Mouse (Mus musculus) heart, postnatal 14 days (tissue): ENCODE data around the gene Itpkb. TPM values are rescaled to one million over a fixed set of nuclear protein-coding genes. Genes with fewer than 3 reads are reported as not detected.

ENCODE experiments used
- DNase-seq, 2 experiments: peaks; one replicate each; pipeline ENCODE4 v3.0.0; 2021 to 2022
- intact Hi-C: fragments of 180-260 bp; cut with DNase I; formaldehyde crosslinking; loops from one replicate; pipeline ENCODE4 v1.15.1; 2025
- total RNA-seq, 2 experiments: library from RNA; stranded (reverse); gene quantifications; 2 replicates each; pipeline ENCODE4 v1.2.3; 2021

Itpkb gene
- total RNA-seq, 2 experiments from 2014 or later: 76.8 to 79.6 TPM

- intact Hi-C loops: loop anchor here (2.0 kb wide), 1 partner anchor 161 kb away; no protein-coding TSS in a partner anchor
- DNase-seq: peak; percentile 71 to 83
These were observed 97.9 kb downstream of the Itpkb start for GRCm38 (mm10) chr1:180428101-180428712.

- DNase-seq: no peak
- intact Hi-C loops: loop anchor here (2.0 kb wide), 1 partner anchor 162 kb away; no protein-coding TSS in a partner anchor
These were observed 98.6 kb downstream of the Itpkb start for GRCm38 (mm10) chr1:180428871-180429270.

- DNase-seq: no peak
- intact Hi-C loops: loop anchor here (2.0 kb wide), 1 partner anchor 163 kb away; no protein-coding TSS in a partner anchor
These were observed 99.5 kb downstream of the Itpkb start for GRCm38 (mm10) chr1:180429819-180430218.

- intact Hi-C loops: no loop called here
- DNase-seq: no peak
These were observed 101.5 kb downstream of the Itpkb start for GRCm38 (mm10) chr1:180431833-180432232.

- DNase-seq: no peak
- intact Hi-C loops: no loop called here
These were observed 102.8 kb downstream of the Itpkb start for GRCm38 (mm10) chr1:180433098-180433538.

GRCm38 (mm10) chr1:180433796-180434566 lies 103.7 kb downstream of the Itpkb start:
- peak; percentile 63 to 72 for DNase-seq
- intact Hi-C loops: loop anchor here (1.0 to 2.0 kb wide), 3 partner anchors 49 to 331 kb away; partner anchors contain the start of gene Stum

GRCm38 (mm10) chr1:180434925-180435324 lies 104.6 kb downstream of the Itpkb start:
- DNase-seq: no peak
- intact Hi-C loops: loop anchor here (1.0 to 2.0 kb wide), 3 partner anchors 48 to 330 kb away; partner anchors contain the start of gene Stum

- intact Hi-C loops: no loop called here
- DNase-seq: no peak
These were observed 109.2 kb downstream of the Itpkb start for GRCm38 (mm10) chr1:180439496-180439895.

DNA sequence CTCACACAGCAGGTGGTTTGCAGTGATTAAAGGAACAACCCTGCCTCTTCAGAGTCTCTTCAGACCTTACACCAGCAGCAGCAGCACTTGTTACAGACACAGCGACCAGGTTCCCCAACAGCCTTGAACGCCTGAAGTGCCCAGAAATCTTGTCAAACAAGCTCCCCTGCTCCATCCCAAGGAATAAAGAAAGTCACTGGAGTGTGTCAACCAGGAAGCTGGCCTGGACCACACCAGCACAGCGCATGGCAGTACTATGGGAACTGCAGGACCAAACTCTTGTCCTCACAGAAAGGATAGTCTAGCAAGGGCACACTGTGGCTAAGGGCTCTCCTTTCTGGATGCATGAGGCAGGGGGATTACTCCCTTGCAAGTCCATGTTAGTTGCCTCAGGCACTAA lies 114.1 kb downstream of the Itpkb start:
- intact Hi-C loops: no loop called here

DNA sequence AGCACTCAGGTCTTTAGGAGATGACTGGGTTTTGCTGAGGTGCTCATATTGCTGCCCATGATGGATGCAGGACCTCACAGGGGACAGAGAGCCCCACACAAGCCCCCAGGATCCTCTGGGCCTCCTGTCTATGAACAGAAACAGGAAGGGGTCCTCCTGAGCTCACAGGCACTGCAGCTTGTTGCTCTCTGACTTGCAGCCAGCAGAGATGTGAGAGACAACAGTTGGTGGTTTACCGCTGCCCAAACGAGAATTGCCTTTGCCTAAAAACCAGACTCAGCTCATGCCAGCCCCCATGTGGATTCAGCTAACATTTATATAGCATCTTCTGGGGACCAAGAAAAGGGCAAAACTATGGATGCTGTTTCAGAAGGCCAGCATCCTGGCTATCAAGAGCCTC lies 119.4 kb downstream of the Itpkb start:
- intact Hi-C loops: no loop called here
- DNase-seq: no peak

More for the DNA sequence above, 114.1 kb downstream of the Itpkb start:
- DNase-seq: no peak

DNA sequence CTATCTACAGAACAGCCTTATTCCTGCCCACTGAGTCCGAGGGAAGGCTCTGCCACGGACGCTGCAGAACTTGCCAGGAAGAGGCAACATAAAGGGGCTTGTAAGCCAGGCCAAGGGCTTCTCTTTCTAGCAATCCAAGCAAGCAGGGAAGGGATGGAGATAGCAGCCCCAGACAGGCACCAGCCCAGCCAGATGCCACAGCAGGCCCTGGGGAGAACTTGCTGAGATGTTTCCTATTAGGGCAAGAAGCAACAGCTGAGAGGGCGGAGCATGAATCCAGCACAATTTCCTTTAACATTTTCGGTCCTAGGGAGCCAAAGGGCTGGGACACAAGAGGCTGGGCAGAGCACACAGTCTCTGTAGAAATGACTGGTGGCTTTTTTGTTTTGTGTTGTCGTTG lies 128.0 kb downstream of the Itpkb start:
- peak; percentile 18 to 25 for DNase-seq
- intact Hi-C loops: no loop called here

GRCm38 (mm10) chr1:180458680-180459079 lies 128.4 kb downstream of the Itpkb start:
- intact Hi-C loops: no loop called here
- DNase-seq: peak; percentile 8 to 16

DNA sequence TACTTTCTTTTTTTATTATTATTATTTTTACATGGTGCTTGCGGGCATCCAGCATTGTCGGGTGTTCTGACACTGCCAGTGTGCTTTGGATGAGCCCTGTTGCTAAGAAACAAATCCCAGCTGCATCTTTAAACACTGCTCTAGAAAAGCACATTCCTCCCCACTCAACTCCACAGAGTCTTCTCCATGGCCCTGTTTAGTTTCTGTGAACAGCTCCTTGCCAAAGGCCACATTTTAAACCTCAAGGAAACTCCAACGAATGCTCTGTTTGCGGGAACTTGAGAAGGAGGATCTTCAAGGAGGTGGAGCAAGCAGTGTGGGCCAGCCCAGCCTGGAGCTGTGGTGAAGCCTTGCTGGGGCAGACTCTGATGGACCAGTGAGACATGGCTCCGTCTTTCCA lies 130.4 kb downstream of the Itpkb start:
- intact Hi-C loops: no loop called here
- no peak for DNase-seq

DNA sequence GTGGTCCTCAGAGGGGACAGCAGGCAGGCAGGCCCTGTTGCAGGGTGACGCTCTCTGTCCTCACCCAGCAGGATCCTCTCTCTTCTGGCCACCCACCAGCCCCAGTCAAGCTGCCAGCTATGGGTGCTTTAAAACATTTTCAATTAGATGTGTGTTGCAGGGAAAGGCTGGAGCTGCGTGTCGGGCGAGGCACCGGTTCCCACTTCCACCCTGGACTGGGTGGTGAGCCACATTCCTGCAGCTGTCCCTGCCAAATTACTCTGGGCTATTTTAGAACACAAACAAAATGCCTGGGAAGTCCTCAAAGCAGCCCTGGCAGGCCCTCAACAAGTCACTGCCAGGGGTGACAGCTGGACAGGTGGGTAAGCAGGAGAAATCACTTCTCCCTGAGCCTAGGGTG lies 132.1 kb downstream of the Itpkb start:
- peak; percentile 42 to 67 for DNase-seq
- intact Hi-C loops: no loop called here

DNA sequence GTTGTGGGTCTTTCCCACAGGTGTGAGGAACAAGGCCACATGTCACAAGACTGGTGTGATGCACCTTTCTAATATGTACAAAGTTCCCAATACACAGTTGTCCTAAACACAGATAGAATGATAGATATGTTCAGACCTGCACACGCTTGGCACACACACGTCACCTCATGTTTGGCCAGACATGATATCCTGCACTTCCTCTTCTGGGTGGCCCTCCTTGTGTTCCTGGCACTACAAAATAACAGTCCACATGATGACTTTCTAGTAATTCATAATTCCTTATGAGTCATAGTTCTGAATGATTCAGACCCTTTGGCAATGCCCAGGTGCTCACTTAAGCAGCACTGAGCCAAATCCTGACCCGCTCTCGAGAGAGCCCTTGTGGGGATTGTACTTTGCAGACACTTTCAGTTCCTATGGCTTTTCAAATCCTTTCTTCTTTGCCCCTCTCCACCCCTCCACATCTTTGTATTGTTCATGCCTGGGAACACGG lies 132.7 kb downstream of the Itpkb start:
- intact Hi-C loops: no loop called here
- DNase-seq: no peak

DNA sequence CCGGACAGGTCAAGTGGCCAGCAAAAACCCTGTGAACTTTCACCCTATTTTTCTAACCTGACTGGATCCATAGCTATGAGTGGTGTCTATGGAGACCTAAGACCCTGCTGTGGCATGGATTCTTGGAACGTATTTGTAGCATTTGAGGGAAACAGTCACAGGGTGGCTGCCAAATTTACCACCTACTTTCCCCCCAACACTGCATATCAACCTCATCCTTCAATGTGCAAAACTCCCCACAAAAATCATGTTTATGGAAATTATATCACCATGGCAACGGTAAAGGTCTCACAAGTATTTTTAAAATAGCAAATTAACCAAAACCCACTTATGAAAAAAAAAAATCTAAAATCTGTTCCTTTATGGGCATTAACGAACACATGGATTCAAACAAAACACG lies 134.1 kb downstream of the Itpkb start:
- no peak for DNase-seq
- intact Hi-C loops: no loop called here

- intact Hi-C loops: no loop called here
- DNase-seq: no peak
These were observed 135.3 kb downstream of the Itpkb start for GRCm38 (mm10) chr1:180465620-180466019.

DNA sequence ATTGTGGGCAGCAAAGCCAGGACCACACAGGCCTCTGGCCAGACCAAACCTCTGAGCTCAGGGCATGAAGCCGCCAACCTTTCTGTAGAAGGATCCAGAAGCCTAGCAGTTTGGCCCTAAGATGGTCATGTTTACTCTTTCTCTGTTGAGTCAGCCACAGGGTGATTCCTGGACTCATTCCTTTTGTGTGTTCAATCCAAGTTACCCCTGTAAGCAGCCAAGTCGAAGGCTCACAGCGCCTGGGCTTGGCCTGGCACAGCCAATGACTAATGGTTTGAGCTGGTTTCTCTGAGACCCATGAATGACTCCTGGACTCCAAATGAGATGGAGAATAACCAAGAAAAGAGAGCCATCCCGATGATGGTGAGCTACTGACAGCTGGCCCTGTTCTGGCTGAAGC lies 137.7 kb downstream of the Itpkb start:
- DNase-seq: no peak
- intact Hi-C loops: no loop called here

- intact Hi-C loops: no loop called here
- DNase-seq: peak; percentile 33 to 60
These were observed 143.3 kb downstream of the Itpkb start for GRCm38 (mm10) chr1:180473566-180473965.
